Mouse (Mus musculus) liver, embryonic 15.5 days (tissue): ENCODE measurements around the gene Rexo4. TPM values are rescaled to one million over a fixed set of nuclear protein-coding genes. Genes with fewer than 3 reads are reported as not detected.

Experiments used
- ATAC-seq: fragments of 200-750 bp; cut with Nextera tagmentation; 2 replicates; pipeline ENCODE4 v1.8.0; 2017; ENCODE audit warnings: moderate number of reproducible peaks, mild to moderate bottlenecking, moderate library complexity; ENCODE audit not compliant: insufficient read depth
- H3K27ac ChIP-seq: fragments of 300-500 bp; sonication (generic); replicated peaks from 2 replicates; pipeline ENCODE4 v1.5.1; 2015; ENCODE audit warnings: mild to moderate bottlenecking, inconsistent platforms
- H3K27me3 ChIP-seq: fragments of 300-500 bp; sonication (generic); 2 replicates; pipeline ENCODE4 v1.6.1; 2015; ENCODE audit warnings: mild to moderate bottlenecking, inconsistent platforms
- H3K36me3 ChIP-seq: fragments of 300-500 bp; sonication (generic); replicated peaks from 2 replicates; pipeline ENCODE4 v1.6.1; 2015; ENCODE audit warnings: moderate library complexity, mild to moderate bottlenecking, inconsistent platforms
- H3K4me1 ChIP-seq: fragments of 300-500 bp; sonication (generic); replicated peaks from 2 replicates; pipeline ENCODE4 v1.6.1; 2015; ENCODE audit warnings: inconsistent platforms
- H3K4me2 ChIP-seq: fragments of 300-500 bp; sonication (generic); 2 replicates; pipeline ENCODE4 v1.6.1; 2015; ENCODE audit warnings: moderate library complexity, mild to moderate bottlenecking, inconsistent platforms
- H3K4me3 ChIP-seq: fragments of 300-500 bp; sonication (generic); replicated peaks from 2 replicates; pipeline ENCODE4 v1.5.1; 2015; ENCODE audit warnings: mild to moderate bottlenecking, inconsistent platforms
- H3K9ac ChIP-seq: fragments of 300-500 bp; sonication (generic); 2 replicates; pipeline ENCODE4 v1.6.1; 2015; ENCODE audit warnings: moderate library complexity, mild to moderate bottlenecking, inconsistent platforms
- H3K9me3 ChIP-seq: fragments of 300-500 bp; sonication (generic); replicated peaks from 2 replicates; pipeline ENCODE4 v1.6.1; 2016; ENCODE audit warnings: inconsistent platforms
- WGBS: fragments of 180-500 bp; shearing (Covaris S2); methylation state at CpG from one replicate; pipeline ENCODE4 v1.1.7; 2015; ENCODE audit warnings: mixed read lengths; ENCODE audit not compliant: insufficient replicate concordance; 5-methylcytosine and 5-hydroxymethylcytosine counted together
- polyA plus RNA-seq: library from polyadenylated mRNA; unstranded; fragments of >200 nt; fragmentation: Nextera tagmentation; extraction: Ambion mirVana; gene quantifications from 2 replicates; pipeline ENCODE4 v1.2.1, GENCODE M21; 2015

Gene Rexo4
- polyA plus RNA-seq, 1 experiment from 2014 or later, result 19.9 TPM

DNA sequence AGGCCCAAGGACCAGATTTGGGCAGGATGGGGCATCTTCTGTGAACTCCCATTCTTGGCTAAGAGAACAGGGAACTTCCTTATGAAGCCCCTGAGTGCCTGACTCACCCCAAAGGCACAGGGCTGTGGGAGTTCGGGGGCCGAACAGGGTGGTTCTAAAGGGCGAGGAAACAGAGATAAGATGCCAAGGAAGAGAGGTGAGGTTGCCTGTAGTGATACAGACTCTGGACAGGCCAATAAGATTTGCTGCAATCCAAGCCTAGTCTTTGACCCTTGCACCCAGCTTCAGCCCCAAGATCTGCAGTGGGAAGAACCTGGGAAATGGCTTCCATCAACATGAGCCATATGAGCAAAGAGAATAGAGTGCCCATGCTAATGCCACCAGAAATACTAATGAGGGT lies 20.9 kb downstream of the Rexo4 start:
- no peak overlapping the region for H3K27ac ChIP-seq
- no peaks in the 10 kb centered on the region for H3K4me1 ChIP-seq
- ATAC-seq, result no peak
- no peaks in the 10 kb centered on the region for H3K36me3 ChIP-seq
- H3K9me3 ChIP-seq, result no peaks in the 10 kb centered on the region
- no peak overlapping the region for H3K4me2 ChIP-seq
- no peak overlapping the region for H3K9ac ChIP-seq
- H3K4me3 ChIP-seq, result no peak overlapping the region
- WGBS, result 41% methylated on average over 3 of the region's 3 CpGs
- no peaks in the 10 kb centered on the region for H3K27me3 ChIP-seq

DNA sequence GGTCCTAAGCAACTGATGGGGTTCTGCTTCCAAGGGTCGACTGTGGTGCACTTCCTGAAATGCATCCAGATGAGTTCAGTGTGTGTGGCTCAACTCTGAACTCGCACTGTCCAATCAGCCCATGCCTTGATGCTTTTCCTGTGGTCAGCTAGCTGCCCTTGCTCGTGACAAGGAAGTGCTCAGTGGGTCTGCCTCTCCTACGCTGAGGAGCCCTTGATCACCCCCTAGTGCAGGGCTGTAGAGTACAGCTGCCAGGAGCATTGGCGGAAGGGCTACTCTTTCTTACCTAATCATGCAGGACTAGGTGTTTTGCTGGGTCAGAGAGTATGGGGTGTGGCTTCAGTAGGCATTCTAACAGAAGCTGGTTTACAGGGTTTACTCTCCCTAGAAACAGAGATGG lies 22.6 kb downstream of the Rexo4 start:
- Histone ChIP-seq H3K36me3 (no peaks in the 10 kb centered on the region), H3K27me3 (no peaks in the 10 kb centered on the region), H3K27ac (no peak overlapping the region), H3K4me2 (no peak overlapping the region), H3K9ac (no peak overlapping the region), H3K4me1 (no peaks in the 10 kb centered on the region), H3K9me3 (no peaks in the 10 kb centered on the region), H3K4me3 (no peak overlapping the region)
- ATAC-seq, result 0 out of 2 replicates have a peak, but pooled peaks have one; percentile 28
- WGBS, result 19% methylated on average over 5 of the region's 5 CpGs

DNA sequence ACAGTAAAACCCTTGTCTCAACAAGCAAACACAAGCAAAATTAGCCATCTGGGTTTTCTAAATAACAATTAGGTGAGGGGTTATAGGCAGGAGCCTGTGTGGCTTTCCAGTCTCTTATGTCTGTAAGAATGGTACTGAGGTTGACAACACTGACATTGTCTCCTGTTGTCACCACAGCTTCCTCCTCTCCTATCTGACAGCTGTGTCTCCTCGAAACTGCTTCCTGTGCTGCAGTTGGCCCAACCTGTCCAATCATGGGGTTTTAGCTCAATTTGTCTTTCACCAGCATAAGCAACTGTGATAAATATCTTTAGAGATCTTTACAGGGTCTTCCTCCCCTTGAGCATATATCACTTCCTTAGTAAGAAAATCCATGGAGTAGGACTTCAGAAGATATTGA lies 27.8 kb downstream of the Rexo4 start:
- 5% methylated on average over 1 of the region's 1 CpGs for WGBS
- H3K4me3 ChIP-seq, result no peak overlapping the region

DNA sequence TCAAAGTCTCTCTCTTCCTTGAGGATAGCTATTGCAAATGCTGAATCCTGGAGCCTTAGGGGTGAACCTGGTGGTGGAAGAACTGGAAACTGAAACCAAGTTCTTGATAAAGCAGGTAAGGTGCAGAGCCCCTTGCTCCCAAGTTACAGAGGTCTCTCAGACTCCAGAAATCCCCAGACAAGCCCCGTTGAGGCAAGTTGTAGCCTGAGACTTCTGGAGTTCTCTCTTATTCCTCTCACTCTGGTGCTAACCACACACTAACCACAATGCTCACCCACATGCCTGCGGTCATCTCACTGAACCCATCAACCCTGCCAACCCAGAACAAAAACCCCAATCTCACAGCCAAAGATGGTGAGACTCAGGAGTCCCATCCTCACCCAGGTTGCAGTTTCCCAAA lies 28.9 kb downstream of the Rexo4 start:
- no peak overlapping the region for H3K4me3 ChIP-seq
- no peak overlapping the region; the same call in 1 of the 2 replicates for H3K4me2 ChIP-seq
- 21% methylated on average over 2 of the region's 2 CpGs for WGBS
- no peaks in the 10 kb centered on the region for H3K27me3 ChIP-seq
- no peak for ATAC-seq
- no peaks in the 10 kb centered on the region for H3K9me3 ChIP-seq
- peaks cover 45% of the 10 kb centered on the region for H3K4me1 ChIP-seq
- no peak overlapping the region for H3K27ac ChIP-seq
- peaks cover 14% of the 10 kb centered on the region for H3K36me3 ChIP-seq
- H3K9ac ChIP-seq, result no peak overlapping the region

More for the DNA sequence above, 27.8 kb downstream of the Rexo4 start:
- ATAC-seq, result no peak
- no peak overlapping the region for H3K9ac ChIP-seq
- no peak overlapping the region for H3K4me2 ChIP-seq
- peaks cover 3% of the 10 kb centered on the region; the same call in 1 of the 2 replicates for H3K36me3 ChIP-seq
- no peaks in the 10 kb centered on the region for H3K9me3 ChIP-seq
- H3K27ac ChIP-seq, result no peak overlapping the region
- no peaks in the 10 kb centered on the region for H3K27me3 ChIP-seq
- peaks cover 33% of the 10 kb centered on the region for H3K4me1 ChIP-seq

DNA sequence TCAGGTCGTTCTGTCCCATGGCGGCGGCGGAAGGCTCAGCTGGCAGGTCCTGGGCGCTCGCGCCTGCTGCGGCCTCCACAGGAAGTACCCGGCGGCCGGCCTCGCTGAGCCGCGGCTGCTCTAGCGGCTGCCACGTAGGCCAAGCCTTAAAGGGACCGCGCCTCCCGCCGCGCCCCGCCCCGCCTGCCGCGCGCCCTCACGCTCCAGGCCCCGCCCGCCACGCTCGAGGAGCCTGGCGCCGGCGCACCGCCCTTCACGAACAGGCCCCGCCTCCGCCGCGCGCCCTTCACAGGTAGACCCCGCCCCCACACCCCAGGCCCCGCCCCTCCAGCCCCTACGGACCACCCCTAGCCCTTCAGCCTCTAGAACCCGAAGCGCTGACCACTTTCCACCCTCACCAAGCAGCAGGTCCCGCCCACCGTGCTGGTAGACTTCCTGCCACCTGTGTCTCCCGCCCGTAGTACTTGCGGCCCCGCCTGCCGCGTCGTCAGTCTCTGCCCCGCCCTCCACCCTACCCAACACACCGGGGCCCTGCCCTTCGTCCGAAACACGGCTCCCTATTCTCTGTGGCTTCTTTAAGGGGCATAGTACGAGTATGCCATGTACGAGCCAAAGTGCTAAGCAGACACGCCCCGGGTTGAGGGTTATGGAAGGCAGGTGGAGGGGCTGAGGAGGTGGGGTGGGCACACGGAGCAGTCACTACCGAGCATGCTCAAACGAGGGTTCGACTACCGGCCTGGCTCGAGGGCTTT lies 30.7 kb downstream of the Rexo4 start, which contains the start of the genes Surf4 and Stkld1:
Gene Surf4 (minus strand): TSS at position 625 of the 752 bp plus-strand sequence.
Gene Stkld1 (plus strand): TSS at position 744 of the 752 bp plus-strand sequence.
- H3K27me3 ChIP-seq, result no peaks in the 10 kb centered on the region
- peaks cover 60% of the 10 kb centered on the region for H3K4me1 ChIP-seq
- H3K27ac ChIP-seq, result peak within 1 kb of the TSS; percentile 84
- peak within 1 kb of the TSS; percentile 94 for H3K4me2 ChIP-seq
- ATAC-seq, result peak; percentile 93
- peaks cover 32% of the 10 kb centered on the region for H3K36me3 ChIP-seq
- H3K9ac ChIP-seq, result peak within 1 kb of the TSS; percentile 99
- H3K4me3 ChIP-seq, result peak within 1 kb of the TSS; percentile 94
- under 1% methylated on average over 70 of the region's 70 CpGs for WGBS
- H3K9me3 ChIP-seq, result no peaks in the 10 kb centered on the region

DNA sequence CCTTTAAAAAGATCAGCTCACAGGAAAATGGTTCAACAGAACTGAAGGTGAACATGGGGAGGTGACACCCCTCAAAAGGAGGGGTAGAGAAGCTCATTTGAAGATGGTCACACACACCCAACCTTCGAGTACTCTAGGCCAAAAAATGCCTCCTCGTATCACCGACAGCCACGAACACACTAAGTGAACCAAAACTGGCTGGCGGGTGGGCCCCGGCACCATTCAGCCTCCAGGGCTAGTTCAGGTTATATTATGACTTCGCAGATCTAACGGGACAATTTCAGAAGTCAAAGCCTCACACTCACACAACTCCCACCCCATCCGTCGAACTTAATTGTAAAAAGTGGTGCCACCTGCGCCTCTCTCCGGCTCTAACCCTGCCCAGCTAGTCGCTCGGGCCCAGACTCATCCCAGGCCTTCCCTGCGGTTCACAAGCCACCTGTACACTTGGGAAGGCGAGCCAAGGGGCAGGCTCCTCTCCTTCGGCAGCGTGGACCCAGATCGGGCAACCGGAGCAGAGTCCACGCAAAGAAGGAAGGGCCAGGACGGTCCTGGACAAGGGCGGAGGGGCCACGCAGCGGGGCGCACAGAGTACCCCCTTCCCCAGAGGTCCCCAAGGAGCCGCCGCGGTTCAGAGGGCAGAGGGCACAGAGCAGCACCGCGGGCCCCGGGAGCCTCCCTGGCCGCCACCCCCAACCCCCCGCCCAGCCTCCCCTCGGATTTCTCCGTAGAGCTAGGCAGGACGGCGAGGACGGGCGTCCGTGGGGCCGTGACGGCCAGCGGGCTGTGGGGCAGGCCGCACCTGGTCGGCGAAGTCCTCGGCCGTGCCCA lies 31.5 kb downstream of the Rexo4 start:
- H3K9me3 ChIP-seq, result no peaks in the 10 kb centered on the region
- peak; percentile 26 for ATAC-seq
- peaks cover 39% of the 10 kb centered on the region for H3K36me3 ChIP-seq
- peak overlapping the region; percentile 84 for H3K27ac ChIP-seq
- peak overlapping the region; percentile 94 for H3K4me2 ChIP-seq
- H3K9ac ChIP-seq, result peak overlapping the region; percentile 99
- H3K4me3 ChIP-seq, result peak overlapping the region; percentile 94
- under 1% methylated on average over 49 of the region's 49 CpGs for WGBS
- H3K4me1 ChIP-seq, result peaks cover 67% of the 10 kb centered on the region
- no peaks in the 10 kb centered on the region for H3K27me3 ChIP-seq

DNA sequence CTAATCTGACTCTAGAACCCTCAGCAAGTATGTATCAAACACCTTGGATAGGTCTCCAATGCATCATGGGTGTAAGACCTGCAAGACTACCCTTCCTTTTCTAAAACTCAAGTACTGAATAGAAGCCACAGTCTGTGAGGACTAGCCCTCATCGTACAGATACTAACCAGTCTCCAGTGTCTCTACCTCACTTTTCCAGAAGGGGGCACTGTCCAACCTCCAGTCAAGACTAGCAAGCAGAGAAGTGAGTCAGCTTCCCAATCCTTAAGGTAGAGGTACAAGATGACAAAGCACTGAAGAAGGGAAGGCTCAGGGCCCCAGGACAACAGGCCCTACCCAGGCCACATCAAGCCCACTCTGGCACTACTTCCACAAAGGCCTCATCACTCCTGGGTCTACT lies 33.8 kb downstream of the Rexo4 start:
- Histone ChIP-seq H3K4me3 (no peak overlapping the region), H3K27ac (no peak overlapping the region), H3K4me1 (peaks cover 63% of the 10 kb centered on the region), H3K27me3 (no peaks in the 10 kb centered on the region), H3K36me3 (peaks cover 62% of the 10 kb centered on the region), H3K9ac (no peak overlapping the region), H3K9me3 (no peaks in the 10 kb centered on the region), H3K4me2 (peak overlapping the region; percentile 94)
- ATAC-seq, result no peak
- 19% methylated on average over 1 of the region's 1 CpGs for WGBS

DNA sequence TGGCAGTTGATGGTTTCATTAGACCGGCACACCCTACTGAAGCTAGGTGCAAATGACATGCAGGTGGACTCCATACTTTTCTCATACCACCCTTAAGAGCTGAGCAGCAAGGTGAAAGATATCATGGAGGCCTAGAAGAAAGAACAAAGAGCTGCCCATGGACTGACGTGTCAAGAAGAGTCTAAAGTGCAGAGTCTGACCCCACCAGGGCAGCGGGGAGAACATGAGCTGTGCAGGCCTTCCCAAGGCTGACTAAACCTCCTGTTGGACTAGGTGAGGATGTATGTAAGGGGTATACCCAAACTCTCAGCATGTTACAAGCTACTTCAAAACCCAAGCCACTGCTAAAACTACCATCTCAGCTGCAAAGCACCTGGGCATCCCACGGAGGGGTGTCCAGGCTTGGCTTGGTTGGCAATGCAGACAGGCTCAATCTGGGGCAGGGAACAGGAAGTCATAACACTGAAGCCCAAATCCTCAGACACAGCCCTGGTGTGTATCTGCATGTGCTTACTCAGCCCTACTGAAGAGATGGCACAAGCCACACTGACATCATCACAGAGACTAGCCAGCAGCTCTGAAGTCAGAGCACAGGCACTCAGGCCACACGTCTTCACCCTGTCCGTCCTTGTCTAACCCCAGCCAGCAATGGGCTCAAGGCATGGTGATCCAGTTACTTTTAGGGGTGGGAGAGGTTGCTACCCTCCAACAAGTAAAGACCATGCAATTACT lies 36.3 kb downstream of the Rexo4 start:
- H3K27ac ChIP-seq, result no peak overlapping the region
- no peak overlapping the region for H3K4me2 ChIP-seq
- peaks cover 49% of the 10 kb centered on the region for H3K4me1 ChIP-seq
- H3K27me3 ChIP-seq, result no peaks in the 10 kb centered on the region
- H3K4me3 ChIP-seq, result no peak overlapping the region
- H3K36me3 ChIP-seq, result peaks cover 87% of the 10 kb centered on the region
- WGBS, result 76% methylated on average over 6 of the region's 6 CpGs
- no peak overlapping the region for H3K9ac ChIP-seq
- ATAC-seq, result no peak
- no peaks in the 10 kb centered on the region for H3K9me3 ChIP-seq

DNA sequence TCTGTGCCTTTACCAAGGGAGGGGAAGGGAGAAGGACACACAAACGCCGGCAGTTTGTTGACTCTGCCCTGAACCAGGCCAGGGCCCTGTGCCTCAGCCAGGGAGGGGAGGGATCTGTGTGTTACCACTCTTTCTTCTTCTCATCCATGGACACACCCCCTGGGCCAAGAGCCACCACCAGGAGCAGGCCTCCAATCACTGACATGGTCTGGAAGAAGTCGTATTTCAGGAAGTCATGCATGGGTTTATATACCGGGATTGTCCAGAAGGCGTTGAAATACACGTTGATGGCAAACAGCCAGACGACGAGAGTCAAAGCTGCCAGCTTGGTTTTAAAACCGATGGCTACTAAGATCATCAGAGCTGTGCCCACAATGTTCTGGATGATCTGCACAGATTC lies 42.4 kb downstream of the Rexo4 start:
- no peak overlapping the region for H3K9ac ChIP-seq
- no peak for ATAC-seq
- peaks cover 89% of the 10 kb centered on the region for H3K36me3 ChIP-seq
- no peaks in the 10 kb centered on the region for H3K9me3 ChIP-seq
- H3K4me1 ChIP-seq, result peaks cover 17% of the 10 kb centered on the region
- 68% methylated on average over 9 of the region's 9 CpGs for WGBS
- no peaks in the 10 kb centered on the region for H3K27me3 ChIP-seq
- no peak overlapping the region for H3K27ac ChIP-seq
- H3K4me2 ChIP-seq, result no peak overlapping the region
- H3K4me3 ChIP-seq, result no peak overlapping the region

DNA sequence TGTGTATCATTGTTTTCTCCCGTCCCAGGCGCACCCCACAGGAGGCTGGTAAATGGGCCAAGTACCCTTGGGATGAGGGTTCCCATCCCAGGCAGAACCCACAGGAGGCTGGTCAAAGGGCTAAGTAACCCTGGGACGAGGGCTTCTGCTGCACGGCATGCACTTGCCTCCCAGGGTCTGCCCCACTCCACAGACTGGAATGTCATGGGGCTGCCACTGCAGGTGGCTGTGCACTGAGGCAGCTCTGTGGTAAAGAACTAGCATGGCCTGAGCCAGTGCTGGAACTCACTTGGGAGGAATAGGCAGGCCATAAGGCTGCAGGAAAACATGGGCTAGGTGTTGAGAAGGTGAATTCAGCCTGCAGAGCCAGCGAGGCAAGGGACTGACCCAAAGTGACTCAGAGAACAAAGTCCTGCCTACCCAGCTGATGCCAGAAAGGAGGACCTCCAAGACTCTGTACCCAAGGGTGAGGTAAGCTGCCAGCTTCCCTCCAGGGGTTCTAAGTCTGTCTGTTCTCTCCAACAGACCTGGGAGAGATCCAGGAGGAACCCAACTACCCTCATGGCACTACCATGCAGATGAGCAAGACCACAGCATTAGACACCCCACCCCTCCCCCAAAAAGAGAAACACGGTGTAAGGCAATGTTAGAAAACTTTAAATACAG lies 43.9 kb downstream of the Rexo4 start:
- WGBS, result 74% methylated on average over 6 of the region's 6 CpGs
- no peak for ATAC-seq
- H3K27me3 ChIP-seq, result no peaks in the 10 kb centered on the region
- H3K4me3 ChIP-seq, result no peak overlapping the region
- no peaks in the 10 kb centered on the region for H3K9me3 ChIP-seq
- no peak overlapping the region for H3K27ac ChIP-seq
- H3K36me3 ChIP-seq, result peaks cover 75% of the 10 kb centered on the region
- H3K4me2 ChIP-seq, result no peak overlapping the region
- H3K9ac ChIP-seq, result no peak overlapping the region
- H3K4me1 ChIP-seq, result peaks cover 31% of the 10 kb centered on the region
